Mouse (Mus musculus): ENCODE measurements around the gene Capn10.

Capn10 gene

GRCm38 (mm10) chr1:92976141-92976566 lies 42.0 kb downstream of the Capn10 start:
- peak; percentile 38 to 39 for DNase-seq (ENCODE audit: low spot score in 2 of 2)

- no peak for DNase-seq (ENCODE audit: low spot score in 2 of 2)
These were observed 44.5 kb downstream of the Capn10 start for GRCm38 (mm10) chr1:92978645-92979044.

- no peak for DNase-seq (ENCODE audit: low spot score in 2 of 2)
These were observed 45.0 kb downstream of the Capn10 start for GRCm38 (mm10) chr1:92979073-92979602.

GRCm38 (mm10) chr1:92981056-92981845 lies 47.1 kb downstream of the Capn10 start:
- DNase-seq (ENCODE audit: low spot score in 2 of 2) = peak; percentile 88 to 89

GRCm38 (mm10) chr1:92982931-92983605 lies 48.9 kb downstream of the Capn10 start:
- DNase-seq (ENCODE audit: low spot score in 2 of 2) = no peak

- DNase-seq (ENCODE audit: low spot score in 2 of 2) = no peak
These were observed 50.8 kb downstream of the Capn10 start for GRCm38 (mm10) chr1:92984999-92985398.

GRCm38 (mm10) chr1:92988894-92989293 lies 54.7 kb downstream of the Capn10 start:
- DNase-seq (ENCODE audit: low spot score in 2 of 2) = no peak

GRCm38 (mm10) chr1:92989891-92990290 lies 55.7 kb downstream of the Capn10 start:
- no peak for DNase-seq (ENCODE audit: low spot score in 2 of 2)

- no peak for DNase-seq (ENCODE audit: low spot score in 2 of 2)
These were observed 58.2 kb downstream of the Capn10 start for GRCm38 (mm10) chr1:92992214-92992855.

- no peak for DNase-seq (ENCODE audit: low spot score in 2 of 2)
These were observed 58.7 kb downstream of the Capn10 start for GRCm38 (mm10) chr1:92992880-92993279.
